In genomic region chr3:135513270-135513669, GRCm38 (mm10) we compare ENCODE assay signal across 9 mouse cellular contexts. TPM values are rescaled to one million over a fixed set of nuclear protein-coding genes. Genes with fewer than 3 reads are reported as not detected.
A peak's percentile ranks its signal among the peaks of the same experiment; 100 is the strongest.
DNase-seq lines count a peak whose midpoint lies in the region; ATAC-seq and TF ChIP-seq lines count a peak whose summit lies in the region.
"Had no signal": no experiment of that assay in that cellular context is flagged by ENCODE, and none has a peak within 500 bp of the region (broad histone marks: within the 10 kb centered on the region; RNA-seq: fewer than 3 reads in every experiment).

No protein-coding gene starts in this region.

- peak; percentile 84 for ATAC-seq in activated CD4-positive, CD25-positive, alpha-beta regulatory T cell, adult 4 months
- ATAC-seq in forebrain, embryonic 15.5 days (replicated peaks): peak; percentile 87
- ATAC-seq in midbrain, embryonic 16.5 days: peak; percentile 84

- no peaks in the 10 kb centered on the region for H3K27me3 ChIP-seq in forebrain, embryonic 15.5 days
- H3K27me3 ChIP-seq in midbrain, embryonic 16.5 days (ENCODE audit: control insufficient read depth, insufficient read depth, low read depth, low read length): no peaks in the 10 kb centered on the region
- H3K27me3 ChIP-seq: liver, embryonic 13.5 days had no signal

- H3K9ac ChIP-seq in forebrain, embryonic 15.5 days (replicated peaks): no peak overlapping the region
- no peak overlapping the region for H3K9ac ChIP-seq in midbrain, embryonic 16.5 days (ENCODE audit: low read depth, low read length)
- H3K9ac ChIP-seq: liver, embryonic 13.5 days had no signal

- peak overlapping the region; percentile 29 for H3K4me2 ChIP-seq in forebrain, embryonic 15.5 days (replicated peaks)
- H3K4me2 ChIP-seq in midbrain, embryonic 16.5 days (ENCODE audit: low read length): peak overlapping the region; percentile 41
- H3K4me2 ChIP-seq: liver, embryonic 13.5 days had no signal

- H3K27ac ChIP-seq in layer of hippocampus, adult 2 months: peak overlapping the region; percentile 64
- no peak overlapping the region; the same call in 1 of the 2 replicates for H3K27ac ChIP-seq in forebrain, embryonic 15.5 days (replicated peaks)
- H3K27ac ChIP-seq in midbrain, embryonic 16.5 days (ENCODE audit: low read length): 0 out of 2 replicates have a peak overlapping the region, but pooled peaks have one; percentile 23
- H3K27ac ChIP-seq: liver, embryonic 13.5 days had no signal

- WGBS in forebrain, embryonic 15.5 days: 33% methylated on average over 11 of the region's 11 CpGs
- 28% methylated on average over 11 of the region's 11 CpGs for WGBS in midbrain, embryonic 16.5 days

- H3K9me3 ChIP-seq in forebrain, embryonic 15.5 days: no peaks in the 10 kb centered on the region
- no peaks in the 10 kb centered on the region for H3K9me3 ChIP-seq in midbrain, embryonic 16.5 days (replicated peaks; ENCODE audit: control insufficient read depth, low read length, poor library complexity, severe bottlenecking)
- H3K9me3 ChIP-seq: liver, embryonic 13.5 days had no signal

- no peaks in the 10 kb centered on the region for H3K36me3 ChIP-seq in forebrain, embryonic 15.5 days
- H3K36me3 ChIP-seq in midbrain, embryonic 16.5 days (ENCODE audit: control insufficient read depth, insufficient read depth, low read length): no peaks in the 10 kb centered on the region
- H3K36me3 ChIP-seq: liver, embryonic 13.5 days had no signal

- H3K4me1 ChIP-seq in forebrain, embryonic 15.5 days: peaks cover 3% of the 10 kb centered on the region; the same call in 1 of the 2 replicates
- H3K4me1 ChIP-seq in midbrain, embryonic 16.5 days (ENCODE audit: control insufficient read depth, insufficient read depth, low read length): peaks cover 8% of the 10 kb centered on the region; the same call in 1 of the 2 replicates

- peak overlapping the region; percentile 50 for H3K4me3 ChIP-seq in layer of hippocampus, adult 2 months
- peak overlapping the region; percentile 20 for H3K4me3 ChIP-seq in forebrain, embryonic 15.5 days
- no peak overlapping the region for H3K4me3 ChIP-seq in midbrain, embryonic 16.5 days (ENCODE audit: low read depth, low read length)
- H3K4me3 ChIP-seq: liver, embryonic 13.5 days had no signal

- peak; percentile 39 to 56 for DNase-seq in layer of hippocampus, adult 2 months (ENCODE audit: low spot score in 2 of 2)
- no peak for DNase-seq in layer of hippocampus, adult 8-10 months (ENCODE audit: low spot score in 2 of 2)
- DNase-seq in lung, postnatal 25 days (ENCODE audit: low spot score): no peak
- DNase-seq in testis, postnatal 10 days (ENCODE audit: low spot score): no peak
- DNase-seq in adrenal gland, postnatal 10 days: no peak
- DNase-seq: liver, embryonic 13.5 days had no signal

- no peak for TF ChIP-seq CTCF in layer of hippocampus, adult 2 months (conservative IDR thresholded peaks at IDR 0.05)

RNA-seq across cellular contexts. Expression of gene Manba, which starts 27.9 kb away (rescaled TPM):
- 1 to 10 TPM; 8.3 to 9.7 TPM for total RNA-seq in layer of hippocampus, adult 2 months (2021)
- 10 to 100 TPM in 3 of 4 experiments, 1 to 10 TPM in 1; 9.6 to 16.1 (median 12.6) TPM for total RNA-seq in layer of hippocampus, adult 8-10 months (2022)
- polyA plus RNA-seq in activated CD4-positive, CD25-positive, alpha-beta regulatory T cell, adult 4 months (2017; shearing (Covaris generic)): 10 to 100 TPM; 16.9 to 20.9 TPM
- polyA plus RNA-seq in forebrain, embryonic 15.5 days (2015; fragmentation: Nextera tagmentation; extraction: Ambion mirVana): 3.3 and 3.9 TPM in 2 replicates
- polyA plus RNA-seq in midbrain, embryonic 16.5 days (2015; fragmentation: Nextera tagmentation; extraction: Ambion mirVana): 8.4 and 8.6 TPM in 2 replicates
- total RNA-seq in adrenal gland, postnatal 10 days (2021): 10 to 100 TPM; 12.9 to 18.6 TPM

Comparison
In these comparisons a context has a peak if more than half of its experiments do, and no peak if none do; other contexts are left out.
1. DNase-seq: peak in layer of hippocampus, adult 2 months (2 of 2); none in layer of hippocampus, adult 8-10 months (0 of 2), lung, postnatal 25 days (single experiment), testis, postnatal 10 days (single experiment) and adrenal gland, postnatal 10 days (single experiment).
2. Peak in every context shown above with its lines, with median percentiles within 50 percentile points of each other: ATAC-seq.